Mouse (Mus musculus): ENCODE data around the gene Samd13.

Samd13 gene

DNA sequence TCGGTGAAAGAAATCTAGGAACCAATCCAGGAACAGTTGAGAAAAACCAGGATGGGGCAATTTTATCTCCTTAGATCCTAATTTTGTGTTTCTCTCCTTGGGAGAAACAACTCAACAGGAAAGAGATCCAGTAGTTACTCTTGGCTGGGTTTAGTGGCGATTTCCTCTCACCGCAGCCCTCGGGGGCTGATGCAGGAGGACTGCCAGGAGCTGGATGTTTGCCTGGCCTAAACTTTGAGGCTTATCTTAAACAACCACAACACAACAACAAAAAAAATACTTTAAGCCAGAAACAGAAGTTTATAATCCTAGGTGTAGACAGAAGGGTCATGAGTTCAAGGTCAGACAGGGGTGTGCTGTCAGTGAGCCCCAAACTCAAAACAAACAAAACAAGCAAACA is 73.6 kb downstream of the Samd13 start:
- peak; percentile 13 for DNase-seq

DNA sequence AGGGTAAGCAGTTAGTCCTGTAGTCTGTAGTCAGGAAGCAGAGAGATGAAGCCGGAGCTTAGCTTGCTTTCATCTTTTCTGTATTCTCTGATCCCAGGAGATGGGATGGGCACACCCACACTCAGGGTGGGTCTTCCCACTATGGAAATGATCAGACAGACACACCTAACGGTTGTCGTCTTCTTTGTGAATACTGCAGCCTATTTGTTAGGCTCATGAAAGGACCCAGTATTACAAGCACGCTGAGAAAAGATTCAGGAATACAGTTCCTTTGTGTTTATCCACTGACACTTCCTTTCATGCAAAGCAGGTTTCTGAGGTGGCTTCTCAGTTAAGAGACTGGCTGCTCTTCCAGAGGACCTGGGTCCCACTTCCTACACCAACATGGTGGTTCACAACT is 74.1 kb downstream of the Samd13 start:
- no peak for DNase-seq

DNA sequence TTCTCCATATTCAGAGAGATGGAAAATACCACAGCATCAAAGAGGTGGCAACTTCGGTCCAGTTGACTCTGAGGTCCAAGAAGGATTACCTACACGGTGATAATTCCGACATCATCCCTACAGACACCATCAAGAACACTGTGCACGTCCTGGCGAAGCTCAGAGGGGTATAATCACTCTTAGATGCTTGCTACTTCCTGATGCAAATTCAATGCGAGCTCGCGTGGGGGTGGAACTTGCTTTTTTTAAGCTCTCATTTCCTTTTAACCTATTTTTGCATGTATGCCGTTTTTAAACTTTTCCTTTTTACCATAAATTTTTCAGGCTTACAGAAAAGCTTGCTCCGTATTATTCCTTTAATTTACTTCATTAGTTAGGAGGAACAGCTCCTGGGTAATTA is 75.1 kb downstream of the Samd13 start:
- no peak for DNase-seq

DNA sequence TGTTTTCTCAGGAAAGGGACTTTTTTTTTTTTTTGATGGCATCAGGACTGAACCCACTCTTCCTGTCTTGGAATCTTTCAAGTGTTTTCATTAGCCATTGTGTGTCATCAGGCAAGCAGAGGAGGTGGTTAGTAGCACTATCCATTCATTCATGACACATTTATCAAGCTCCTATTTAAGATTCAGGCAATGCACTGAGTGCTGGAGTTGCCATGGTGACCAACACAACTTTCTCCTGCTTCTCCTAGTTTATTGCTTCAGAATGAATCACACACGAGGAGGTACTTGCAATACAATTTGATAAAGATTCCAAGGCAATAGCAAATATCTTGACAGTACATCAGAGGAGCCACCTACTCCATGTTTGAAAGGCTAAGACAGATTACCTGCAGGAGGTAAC is 78.0 kb downstream of the Samd13 start:
- no peak for DNase-seq

DNA sequence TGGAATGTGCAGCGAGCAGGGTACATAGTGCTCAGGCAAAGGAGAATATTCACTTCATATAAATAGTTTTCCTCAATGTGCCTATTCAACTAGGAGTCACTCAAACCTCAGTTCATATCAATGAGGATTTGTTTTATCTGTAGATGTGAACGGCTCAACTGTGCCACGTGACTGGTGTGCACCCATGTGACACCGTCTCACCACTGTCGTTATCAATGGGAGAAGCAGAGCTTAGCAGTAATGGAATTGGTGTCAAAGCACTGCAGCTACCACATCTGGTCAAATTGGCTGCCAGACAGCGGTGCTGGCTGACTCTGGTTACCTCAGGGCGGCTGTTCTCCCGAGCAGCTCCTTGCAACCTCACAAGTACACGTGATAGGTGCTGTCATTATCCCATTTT is 80.7 kb downstream of the Samd13 start:
- DNase-seq, result no peak

DNA sequence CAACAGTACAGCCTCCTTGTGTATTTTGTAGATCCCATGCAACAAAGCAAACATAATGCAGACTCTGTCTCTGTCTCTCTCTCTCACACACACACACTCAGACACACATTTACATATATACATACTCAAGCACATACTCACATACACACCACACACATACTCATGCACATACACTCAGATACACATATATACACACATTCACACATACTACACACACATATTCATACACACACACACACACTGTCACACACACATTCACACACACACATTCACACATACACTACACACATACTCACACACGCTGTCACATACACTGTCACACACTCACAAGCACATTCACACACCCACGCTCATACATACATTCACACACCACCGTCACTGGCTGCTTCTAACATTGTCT is 82.9 kb downstream of the Samd13 start:
- DNase-seq, result no peak

DNA sequence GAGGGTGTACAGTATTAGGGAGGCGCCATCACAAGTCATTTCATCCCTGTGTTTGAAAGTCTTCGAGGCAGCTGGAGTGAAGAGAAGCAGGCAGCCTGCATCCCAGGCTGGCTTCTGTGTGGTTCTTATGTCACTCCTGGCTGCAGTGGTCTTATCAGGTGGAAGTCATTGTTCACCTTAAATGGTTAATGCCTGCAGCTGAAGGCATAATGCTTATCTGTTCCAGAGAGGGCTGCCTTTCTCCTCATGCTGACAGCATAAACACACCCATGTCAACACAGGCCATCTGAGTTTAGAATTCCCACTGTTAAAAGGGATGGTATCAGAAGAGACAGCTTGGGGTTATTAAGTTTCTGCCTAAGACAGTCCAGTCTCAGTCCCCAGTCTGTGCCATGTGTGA is 84.2 kb downstream of the Samd13 start:
- no peak for DNase-seq

DNA sequence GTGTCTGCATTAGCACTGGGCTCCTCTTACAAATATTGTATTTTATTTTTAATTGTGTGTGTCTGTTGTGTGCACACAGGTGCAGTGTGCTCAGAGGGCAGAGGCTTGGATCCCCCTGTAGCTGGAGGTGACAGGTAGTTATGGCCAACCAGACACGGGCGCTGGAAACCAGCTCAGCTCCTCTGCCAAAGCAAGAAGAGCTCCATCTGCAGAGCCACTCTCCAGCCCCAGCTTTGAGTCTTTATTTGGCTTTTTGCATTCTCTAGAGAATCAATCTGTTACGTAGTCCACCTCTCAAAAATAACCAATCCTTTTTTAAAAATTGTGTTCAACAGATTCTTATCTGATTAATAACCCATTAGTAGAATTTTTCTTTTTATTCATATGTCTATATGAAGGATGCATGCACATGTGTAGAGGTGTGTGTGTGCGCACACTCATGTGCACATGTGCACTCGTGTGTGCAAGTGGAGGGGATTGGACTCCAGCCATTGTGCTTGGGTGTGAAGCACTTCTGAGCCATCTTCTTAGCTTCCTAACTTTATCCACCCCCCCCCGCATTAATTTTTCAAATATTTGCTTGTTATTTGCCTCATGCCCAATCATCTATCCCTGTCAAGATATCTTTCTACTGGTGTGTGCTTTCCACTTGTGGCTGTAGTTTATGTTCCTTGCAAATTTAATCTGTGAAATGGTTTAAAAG is 86.0 kb downstream of the Samd13 start:
- DNase-seq, result no peak

DNA sequence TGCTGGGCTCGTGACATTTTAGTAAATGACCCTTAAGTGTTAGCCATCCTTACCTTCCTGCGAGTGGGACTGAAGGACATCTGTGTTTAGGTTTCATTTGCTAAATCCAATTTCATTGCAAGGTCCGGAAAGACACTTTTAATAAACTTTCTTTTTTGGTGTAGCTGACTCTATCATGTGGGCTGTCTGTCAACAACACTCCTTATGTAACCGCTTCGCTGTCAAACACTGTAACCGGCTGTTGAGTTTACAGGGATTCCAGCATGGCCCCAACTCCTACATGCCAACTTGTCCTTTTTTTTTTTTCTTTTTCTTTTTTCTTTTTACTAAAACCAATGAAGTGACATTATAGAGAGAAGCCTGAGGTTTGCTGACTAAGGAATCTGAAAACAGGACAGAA is 87.0 kb downstream of the Samd13 start:
- DNase-seq, result no peak

DNA sequence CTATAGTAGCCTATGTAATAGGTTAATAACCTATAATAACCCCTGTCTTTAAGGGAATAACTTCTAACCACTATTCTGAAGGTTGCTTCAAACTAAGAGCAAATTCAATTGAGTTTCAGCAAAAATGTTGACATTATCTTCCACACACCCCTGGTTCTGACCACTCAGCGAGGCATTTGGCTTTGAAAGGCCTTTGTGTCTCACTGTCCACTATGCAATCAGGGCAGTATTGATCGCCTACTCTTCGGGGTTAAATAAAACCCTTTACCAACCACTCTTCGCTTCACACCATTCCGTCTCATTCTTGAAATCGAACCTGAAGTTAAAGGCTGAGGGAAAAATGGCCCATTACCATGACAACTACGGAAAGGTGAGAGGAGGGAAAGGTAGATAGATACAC is 88.5 kb downstream of the Samd13 start:
- no peak for DNase-seq

DNA sequence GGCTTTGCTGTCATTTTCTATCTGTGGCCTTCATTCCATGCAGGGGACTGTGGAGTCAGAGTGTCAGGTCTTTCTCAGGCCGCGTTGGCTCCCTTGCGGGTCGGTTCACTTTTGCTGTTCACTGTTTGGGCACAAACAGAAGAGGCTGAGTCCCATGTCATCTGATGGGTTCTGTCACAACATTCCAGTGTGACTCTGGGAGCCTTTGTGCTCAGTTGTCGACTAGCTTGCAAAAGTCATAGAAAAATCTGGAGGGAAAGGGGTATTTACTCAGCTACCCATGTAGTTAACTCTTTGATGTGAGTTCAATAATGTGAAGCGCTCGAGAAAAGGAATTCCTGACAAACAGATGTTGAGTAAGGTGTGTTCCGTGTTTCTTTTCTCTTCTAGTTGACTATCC is 89.0 kb downstream of the Samd13 start:
- DNase-seq, result no peak

DNA sequence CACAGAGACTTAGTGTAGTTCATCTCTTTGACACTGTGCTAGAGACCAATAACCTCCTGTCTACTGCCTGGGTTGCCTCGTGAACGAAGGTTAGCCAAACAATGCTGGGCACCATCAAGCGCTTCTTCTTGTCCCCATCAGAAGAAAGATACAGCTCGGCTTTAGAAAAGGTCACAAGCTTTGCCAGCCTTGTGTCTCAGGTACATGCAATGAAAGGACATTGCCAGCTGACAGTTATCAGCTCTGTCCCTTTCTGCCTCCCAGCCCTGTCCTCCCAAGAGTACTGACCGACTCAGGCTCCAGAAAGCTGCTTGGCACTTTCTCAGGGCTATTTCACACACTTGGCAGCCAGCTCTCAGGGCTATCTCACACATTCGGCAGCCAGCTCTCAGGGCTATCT is 90.0 kb downstream of the Samd13 start:
- DNase-seq, result no peak
